Mouse (Mus musculus): ENCODE data around the gene Slc5a3. TPM values are rescaled to one million over a fixed set of nuclear protein-coding genes. Genes with fewer than 3 reads are reported as not detected.
A peak's percentile ranks its signal among the peaks of the same experiment; 100 is the strongest.
"Not testable (repeated sequence)": the region's sequence is repeated elsewhere in the genome, so short reads cannot be mapped to it uniquely, and the experiment has no call there.

Gene Slc5a3
- total RNA-seq, 2 experiments from 2014 or later = 5.6 to 5.9 TPM

DNA sequence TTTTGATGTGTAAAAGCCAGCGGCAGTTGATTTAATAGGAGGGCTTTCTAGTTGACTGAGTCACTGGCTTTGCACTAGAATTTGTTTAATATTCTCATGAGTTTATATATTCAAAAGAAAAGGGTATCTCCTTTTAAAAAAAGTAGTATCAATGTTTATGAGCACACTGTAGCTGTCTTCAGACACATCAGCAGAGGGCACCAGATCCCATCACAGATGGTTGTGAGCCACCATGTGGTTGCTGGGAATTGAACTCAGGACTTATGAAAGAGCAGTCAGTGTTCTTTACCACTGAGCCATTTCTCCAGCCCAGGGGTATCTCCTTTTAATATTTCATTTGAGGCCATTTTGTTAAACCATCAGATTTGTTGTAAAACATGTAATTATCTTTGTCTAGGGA, 4.7 kb downstream of the Slc5a3 start:
- DNase-seq = no peak

DNA sequence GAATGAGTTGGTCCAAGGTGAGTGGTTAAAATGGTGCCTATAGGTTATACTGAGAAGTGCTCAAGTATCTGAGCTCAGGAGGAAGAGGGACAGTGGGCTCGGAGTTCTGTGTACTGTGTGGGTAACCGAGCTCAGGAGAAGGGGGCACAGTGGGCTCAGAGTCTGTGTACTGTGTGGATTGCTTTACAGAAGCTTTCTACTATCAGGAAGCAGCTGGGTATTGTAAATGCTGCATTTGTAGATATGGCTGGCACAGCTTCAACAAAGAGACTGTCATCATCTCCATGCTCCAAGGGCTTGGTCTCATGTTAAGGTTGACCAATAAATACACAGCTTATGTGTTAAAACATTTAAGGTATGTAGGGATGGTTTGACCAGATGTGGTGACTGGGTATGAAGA, 6.7 kb downstream of the Slc5a3 start:
- DNase-seq = no peak

DNA sequence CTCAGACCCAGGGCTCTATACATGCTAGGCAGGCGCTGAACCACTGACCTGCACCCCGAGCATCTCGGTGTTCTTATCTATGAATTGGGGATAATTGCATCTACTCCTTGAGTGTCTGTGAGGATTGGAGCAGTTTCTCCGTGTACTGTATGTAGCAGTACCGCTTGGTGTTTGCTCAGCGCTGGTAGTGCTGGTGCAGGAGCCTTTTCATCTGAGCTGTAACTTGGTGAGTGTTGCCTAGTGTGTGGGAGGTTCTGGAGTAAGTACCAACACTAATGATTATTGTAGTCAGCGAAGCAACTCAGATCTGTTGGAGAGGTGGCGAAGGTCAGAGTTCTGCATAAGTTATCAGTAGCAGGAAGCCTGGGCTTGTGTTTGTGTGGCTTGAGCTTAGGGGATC, 12.2 kb downstream of the Slc5a3 start:
- no peak for DNase-seq

DNA sequence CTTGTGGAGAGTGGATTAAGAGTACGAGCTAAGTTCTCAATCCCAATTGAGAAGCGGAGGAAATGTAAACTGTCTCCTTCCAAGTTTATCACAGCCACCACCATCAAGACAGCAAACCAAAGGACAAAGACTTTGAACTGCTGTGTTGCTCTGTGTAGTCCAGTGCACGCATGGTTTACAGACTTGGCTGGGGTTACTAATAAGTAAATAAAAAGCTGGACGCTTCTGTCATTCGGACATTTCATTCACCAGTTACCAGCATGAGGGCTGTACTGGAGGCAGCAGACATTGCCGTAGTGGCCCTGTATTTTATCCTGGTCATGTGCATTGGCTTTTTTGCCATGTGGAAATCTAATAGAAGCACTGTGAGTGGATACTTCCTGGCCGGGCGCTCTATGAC, 18.7 kb downstream of the Slc5a3 start:
- DNase-seq = no peak

DNA sequence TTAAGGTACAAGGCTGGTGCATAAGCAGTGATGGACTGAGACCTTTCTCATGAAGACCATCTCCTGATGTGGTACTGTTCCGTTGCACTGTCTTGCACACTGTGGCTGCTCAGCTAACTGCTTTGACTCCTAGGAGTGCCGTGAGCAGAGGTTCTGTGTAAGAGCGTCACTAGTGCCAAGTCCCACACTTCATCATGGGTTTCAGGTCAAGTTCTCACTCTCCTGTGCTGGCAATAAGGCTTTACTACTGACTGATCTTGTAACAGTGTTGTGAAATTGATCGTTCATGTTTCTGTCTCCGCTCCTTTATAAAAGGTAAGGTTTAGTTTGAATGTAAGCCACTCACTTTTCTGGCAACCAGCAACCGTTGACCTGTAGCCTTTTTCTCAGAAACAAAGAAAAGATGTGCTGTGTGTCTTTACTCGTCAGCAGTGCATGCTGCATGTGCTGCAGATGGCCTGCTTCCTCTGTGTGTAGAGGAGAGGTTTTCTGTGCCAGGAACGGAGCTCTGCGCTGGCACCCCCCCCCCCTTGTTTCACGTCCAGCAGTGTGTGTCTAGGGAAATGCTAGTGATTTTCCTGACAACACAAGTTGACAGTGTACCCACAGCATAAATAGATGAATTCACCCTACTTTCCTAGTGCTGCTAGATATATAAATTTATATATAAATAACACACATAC, 25.8 kb downstream of the Slc5a3 start:
- DNase-seq = no peak

DNA sequence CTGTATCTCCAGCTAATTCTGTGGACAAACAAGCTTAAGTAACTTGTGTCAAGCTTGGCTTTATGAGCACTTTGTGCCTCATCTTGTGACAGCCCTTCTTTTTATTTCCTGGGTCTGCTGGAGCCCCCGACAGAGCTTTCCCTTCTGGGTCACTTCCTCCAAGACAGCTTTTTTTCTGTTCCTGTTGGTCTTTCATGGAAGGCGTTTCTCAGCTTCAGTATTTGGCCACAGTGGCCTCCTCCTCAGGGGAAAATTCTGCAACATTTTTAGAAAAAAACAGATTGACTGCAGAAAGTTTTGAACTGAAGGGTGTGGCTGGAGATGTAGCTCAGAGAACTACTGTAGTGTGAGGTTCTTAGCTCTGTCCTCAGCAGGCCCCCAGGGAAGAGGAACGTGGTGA, 31.1 kb downstream of the Slc5a3 start:
- no peak for DNase-seq

DNA sequence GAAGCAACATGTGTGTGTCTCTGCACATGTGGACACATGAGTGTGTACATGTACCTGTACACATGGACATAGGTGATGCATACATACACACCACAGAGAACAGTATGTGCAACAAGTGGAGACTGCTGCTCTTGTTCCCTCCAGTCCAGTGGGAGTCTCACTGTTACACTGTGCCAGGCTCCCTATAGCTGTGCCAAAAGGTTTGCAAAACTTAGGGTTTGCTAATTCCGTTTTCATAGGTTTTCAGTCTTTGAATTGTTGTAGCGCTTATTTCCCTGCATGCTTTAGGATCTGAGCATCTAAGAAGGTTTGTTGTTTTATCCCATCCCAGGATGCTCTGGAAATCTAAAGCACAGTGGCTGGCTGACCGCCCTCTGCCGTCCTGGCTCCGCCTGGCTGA, 33.8 kb downstream of the Slc5a3 start:
- DNase-seq = no peak

DNA sequence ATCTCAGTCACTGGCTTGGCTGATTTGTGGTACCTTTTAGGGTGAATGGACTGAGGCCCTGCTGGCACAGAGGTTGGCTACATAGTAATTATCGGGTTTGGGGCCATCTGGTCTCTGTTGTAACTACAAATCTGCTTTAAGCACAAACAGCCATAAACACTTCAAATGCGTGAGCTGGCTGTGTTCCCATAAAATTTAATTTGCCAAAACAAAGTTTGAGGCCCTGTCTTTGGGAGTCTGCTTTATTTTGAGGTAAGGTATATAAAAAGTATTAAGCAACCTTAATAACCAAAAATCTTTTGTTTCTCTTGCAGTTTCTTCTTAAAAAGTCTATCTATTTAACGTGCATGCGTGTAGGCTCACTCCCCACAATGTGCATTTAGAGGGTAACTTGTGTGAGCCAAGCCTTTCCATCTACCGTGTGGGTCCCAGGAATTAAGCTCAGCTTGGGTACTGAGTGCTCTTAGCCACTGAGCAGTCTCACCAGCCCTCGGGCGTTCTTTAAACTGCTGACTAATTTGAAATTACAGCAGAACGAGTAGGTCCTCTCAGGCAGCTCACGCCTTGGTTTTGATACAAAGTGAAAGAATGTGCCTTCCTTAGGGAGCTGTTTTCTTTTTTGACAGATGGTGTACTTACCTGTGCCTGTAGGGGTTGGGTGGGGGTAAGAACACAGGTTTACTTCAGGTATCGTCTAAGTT, 40.4 kb downstream of the Slc5a3 start:
- DNase-seq = no peak

DNA sequence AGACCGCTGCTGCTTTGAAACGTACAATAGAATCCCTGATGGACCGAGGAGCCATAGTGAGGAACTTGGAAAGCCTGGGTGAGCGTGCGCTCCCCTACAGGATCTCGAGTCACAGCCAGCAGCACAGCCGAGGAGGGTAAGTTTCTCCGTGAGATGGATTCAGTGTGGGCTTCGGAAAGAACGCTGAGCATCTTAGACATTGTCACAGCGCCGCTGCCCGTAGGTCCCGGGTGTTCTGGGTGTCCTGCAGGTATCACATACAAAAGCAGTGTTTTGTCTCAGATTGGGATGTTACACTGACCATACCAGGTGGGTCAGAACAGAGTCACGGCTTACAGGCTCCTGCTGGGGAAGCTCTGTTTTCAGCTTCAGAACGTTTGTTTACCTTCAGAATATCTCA, 41.5 kb downstream of the Slc5a3 start:
- DNase-seq = no peak

DNA sequence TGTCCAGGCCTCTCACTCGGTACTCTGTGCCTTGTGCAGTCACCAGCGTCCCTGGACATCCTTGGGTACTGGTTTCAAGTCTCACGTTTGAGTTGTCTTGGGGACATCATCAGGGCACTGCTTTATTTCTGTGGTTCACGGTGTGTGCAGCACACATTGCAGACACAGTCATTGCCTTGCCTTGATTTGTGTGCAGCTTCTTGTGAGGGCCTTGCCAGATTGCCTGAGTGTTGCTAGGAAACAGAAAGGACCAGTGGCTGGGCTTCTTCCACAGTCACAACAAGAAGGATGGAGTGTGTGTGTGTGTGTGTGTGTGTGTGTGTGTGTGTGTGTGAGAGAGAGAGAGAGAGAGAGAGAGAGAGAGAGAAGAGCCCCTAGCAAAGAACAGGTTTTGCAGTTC, 42.0 kb downstream of the Slc5a3 start:
- DNase-seq = no peak

DNA sequence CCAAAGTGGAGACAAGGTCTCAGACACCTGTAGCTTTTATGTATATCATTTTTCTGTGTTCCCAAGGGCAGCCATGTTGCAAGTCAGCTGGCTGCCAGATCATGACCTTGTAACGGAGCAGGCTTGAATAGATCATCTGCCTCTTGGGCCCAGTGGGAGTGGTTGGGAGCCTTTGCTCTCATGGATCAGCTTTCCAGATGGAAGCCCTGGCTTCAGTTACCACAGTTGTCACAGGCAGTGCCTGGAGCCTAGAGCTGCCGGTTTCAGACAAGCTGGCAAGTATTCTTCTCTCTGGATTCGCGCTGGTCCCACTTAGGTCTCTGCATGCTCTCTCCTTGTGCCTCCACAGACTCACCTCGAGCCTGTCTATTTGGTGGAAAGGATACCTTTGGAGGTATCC, 44.0 kb downstream of the Slc5a3 start:
- peak; percentile 42 for DNase-seq

DNA sequence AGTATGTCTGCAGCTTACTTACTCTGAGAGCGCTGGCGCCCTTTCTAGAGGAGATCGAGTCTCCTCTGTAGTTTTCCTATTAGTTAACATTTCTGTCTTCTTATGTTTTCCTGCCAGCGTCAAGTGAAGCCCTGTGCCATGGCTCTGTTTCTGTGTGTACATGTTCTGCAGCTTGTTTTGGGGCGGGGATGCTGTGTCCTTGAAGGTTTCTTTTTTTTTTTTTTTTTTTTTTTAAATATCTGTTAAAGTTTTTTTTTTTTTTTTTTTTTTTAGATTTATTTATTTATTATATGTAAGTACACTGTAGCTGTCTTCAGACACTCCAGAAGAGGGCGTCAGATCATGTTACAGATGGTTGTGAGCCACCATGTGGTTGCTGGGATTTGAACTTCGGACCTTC, 44.8 kb downstream of the Slc5a3 start:
- not testable (repeated sequence) for DNase-seq

DNA sequence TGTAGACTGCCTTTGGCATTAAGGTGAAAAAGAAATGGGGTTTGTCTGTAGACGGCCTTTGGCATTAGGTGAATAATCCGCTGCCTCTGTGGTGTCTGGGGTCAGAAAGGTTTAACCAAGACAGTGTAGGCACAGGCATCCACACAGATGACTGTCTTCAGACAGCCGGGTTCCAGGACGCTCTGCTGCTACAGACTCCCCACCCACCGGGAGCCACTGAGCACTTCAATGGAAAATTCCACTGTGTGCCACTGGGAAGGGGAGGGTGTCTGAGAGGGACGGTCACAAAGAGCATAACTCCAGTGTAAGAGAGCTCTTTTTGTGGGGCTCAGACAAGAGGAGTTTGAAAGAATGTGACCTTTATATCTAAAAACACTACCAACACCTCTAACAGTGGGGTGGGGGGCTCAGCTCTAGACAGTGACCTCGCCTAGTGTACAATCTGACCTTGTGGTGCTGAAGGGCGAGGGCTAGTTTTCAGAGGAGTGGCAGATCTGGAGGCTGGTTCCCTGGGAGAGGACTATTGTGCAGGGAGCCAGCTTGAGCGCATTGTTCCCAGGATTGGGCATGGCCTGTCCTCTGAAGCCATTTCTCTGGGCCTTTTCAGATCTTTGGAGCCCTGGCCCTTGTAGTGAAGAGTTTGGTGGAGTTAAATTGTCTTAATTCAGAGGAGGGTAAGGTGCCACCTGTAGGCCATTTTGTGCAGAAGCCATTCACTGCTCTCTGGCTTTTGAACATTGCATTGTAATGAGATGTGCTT, 45.6 kb downstream of the Slc5a3 start:
- no peak for DNase-seq

DNA sequence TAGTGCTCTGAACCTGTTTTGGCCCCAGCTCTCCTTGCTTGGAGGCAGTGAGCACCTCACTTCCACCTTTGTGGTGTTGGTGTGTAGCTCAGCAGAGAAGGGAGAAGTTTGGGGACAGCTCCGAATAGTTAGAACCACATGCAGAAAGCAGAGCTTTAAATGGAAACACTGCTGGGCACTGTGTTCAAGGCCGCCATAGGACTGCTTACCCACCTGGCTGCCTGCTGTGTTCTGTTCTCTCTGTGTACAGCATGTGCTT, 46.1 kb downstream of the Slc5a3 start:
- no peak for DNase-seq

DNA sequence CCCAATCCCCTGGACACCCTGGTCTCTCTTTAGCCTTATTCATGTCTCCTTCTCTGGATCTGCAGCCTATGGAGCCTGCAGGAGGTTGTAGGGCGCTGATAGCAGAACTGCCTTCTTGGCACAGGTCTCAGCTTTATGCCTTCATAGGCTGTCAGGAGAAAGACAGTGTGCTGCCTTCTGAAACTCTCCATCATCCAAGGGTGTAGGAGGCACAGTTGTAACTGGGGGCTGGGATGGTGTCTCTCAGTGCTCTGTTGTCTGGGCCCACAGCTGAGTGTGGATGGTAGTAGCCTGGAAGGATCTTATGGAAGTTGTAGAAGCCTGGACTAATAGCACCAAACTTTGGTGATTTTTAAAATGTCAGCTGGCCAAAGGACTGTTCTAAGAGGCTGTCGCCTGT, 46.8 kb downstream of the Slc5a3 start:
- no peak for DNase-seq

DNA sequence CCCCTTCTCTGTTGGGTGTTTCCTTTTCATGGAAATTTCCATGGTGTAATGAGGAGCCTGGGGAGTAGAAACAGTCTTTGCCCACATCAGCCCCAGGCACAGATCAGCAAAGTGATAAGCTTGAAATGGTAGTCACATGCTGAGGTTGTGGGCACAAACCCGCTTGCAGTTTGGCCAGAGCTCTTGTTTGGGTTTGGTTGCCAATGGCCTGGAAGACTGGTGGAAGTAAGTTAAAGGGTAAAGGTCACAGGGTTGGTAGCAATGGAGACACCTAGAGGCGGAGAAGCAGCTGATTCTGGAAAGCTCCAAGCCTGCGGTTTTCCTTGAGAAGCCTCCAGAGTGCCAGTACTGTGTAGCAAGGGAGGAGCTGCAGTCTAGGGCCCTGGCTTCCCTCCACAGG, 47.5 kb downstream of the Slc5a3 start:
- DNase-seq = no peak

DNA sequence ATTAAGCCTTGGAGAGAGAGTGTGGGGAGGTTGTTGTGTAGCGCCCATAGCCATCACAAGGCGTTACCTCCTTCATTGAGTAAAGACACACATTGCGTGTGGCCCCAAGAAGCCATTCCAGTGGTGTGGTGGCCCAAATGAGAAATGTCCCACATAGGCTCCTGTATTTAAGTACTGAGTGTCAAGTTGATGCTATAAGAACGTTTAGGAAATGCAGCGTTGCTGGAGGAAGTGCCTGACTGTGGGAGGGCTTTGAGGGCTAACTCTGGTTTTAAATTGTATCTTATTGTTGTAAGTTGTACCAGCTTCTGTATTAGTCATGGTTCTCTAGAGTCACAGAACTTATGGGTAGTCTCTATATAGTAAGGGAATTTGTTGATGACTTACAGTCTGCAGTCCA, 49.2 kb downstream of the Slc5a3 start:
- no peak for DNase-seq

DNA sequence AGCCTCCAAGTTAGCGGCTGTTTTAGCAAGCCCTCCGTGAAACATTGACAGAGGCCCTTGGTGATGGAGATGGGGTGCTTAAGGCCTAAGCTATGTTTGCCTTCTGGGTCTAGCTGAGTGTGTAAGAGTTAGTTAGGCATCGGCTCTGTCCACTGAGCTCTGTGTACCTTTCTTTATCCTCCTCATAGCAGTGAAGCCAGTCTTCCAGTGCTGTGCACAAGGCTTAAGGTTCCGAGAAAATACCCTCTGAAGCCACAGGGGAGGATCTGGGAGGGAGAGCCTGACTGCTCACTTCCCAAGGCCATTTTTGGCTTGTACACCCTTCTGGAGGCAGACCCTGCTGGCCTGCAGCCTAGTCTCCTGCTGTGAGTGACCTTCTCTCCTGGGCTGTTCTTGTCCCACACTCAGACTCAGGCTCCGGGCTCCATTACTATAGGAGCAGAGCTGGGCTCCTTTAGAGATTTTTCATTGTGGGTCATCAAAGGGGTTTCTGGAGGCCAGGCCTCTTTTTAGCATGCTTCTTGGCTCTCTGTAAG, 56.7 kb downstream of the Slc5a3 start:
- no peak for DNase-seq

DNA sequence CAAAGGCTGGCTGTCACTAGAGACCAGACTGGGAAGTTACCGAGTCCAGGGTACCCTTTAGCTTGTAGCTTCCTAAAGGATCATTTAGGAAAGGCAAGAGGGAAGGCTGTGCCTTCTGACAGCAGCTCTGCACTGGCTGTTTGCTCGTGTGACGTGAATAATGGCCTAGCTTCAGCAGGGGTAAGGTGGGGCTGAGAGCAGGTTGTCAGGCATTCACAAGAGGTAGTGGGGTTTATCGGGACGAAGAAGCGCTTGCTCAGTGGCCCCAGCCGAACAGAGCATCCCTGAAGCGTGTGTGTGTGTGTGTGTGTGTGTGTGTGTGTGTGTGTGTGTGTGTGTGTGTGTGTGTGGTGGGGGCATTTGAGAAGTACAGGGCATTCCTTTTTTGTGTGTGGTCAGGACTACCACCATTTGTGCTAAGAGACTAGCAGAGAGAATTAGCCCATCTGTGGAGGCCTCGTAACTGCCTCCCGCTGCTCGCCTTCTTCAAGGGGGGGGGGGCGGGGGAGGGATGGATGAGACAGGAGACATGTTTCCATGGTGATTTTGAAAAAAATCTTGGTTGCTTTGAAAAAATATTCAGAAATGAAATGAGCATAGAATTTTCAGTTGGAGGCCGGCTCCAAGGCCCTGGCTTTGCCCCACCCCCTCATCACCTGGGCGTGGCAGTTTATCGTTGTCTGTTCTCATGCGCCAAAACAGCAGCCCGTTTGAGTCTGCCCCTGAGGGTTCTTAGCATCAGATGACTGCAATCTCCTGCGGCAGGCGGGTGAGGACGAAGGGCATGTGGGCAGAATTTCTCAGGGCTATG, 57.7 kb downstream of the Slc5a3 start:
- no peak for DNase-seq

DNA sequence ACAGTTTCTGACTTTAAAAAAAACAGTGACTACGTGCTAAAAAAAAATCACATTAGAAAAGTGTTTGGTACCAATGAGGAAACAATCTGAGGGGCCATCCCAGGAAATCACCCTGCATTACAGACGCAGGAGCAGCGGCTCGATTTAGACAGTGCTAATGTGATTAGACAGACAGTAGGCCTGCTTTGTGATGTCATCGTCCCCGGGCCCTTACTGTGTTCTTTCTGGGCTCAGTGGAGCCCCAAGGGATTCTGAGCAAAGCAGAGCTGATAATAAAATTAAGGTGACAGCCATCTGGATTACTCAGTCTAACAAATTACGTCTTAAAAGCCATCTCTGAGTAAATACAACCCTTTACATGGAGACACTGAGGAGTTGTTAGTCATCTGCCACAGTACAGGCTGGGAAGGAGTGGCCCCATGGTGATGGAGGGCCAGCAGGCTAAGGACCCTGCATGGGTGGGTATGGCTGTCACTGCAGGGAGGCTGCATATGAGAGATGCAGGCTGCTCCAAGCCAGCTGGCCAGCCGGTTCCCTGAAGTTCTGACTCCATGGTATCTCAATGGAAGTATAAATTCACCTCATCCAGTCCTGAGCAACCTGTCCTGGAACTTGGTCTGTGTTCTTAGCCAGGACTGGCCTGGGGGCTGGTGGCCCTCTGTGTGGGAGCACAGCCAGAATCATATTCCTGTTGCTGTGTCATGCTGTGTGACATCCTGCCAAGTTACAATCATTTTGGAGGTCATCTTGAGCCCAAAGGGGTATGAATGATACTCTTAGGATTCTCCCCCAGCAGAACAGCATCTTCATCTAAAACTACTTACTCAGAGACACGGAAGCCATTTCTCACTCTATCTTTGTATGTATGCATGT, 59.5 kb downstream of the Slc5a3 start:
- no peak for DNase-seq

DNA sequence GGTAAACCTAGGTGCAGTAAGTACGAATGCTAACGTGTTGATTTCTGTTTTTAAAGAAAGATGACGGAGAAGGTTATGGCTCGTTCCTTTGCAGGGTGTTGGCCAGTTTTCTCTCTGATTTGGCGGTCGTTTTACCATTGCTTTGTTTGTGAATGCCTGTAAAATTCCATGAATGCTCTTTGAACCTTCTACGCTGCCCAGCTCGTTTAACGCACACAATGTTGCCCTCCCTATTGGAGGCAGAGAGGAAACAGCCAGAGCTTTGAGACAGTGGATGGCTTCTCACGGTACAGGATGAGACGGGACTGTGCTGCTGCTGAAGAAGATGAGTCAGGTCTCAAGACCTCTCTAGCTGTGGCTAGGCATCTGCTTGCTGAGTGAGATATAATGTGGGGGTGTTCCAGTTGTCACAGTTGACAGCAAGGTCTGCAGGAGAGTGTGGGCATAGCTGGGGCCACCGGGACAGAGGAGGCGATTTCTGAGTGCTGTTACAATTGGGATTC, 60.9 kb downstream of the Slc5a3 start:
- DNase-seq = no peak

Data from gastrocnemius, postnatal 25 days (tissue).